Mouse (Mus musculus): Measurements from ENCODE around the gene Zfp513.
"Not testable (repeated sequence)": the region's sequence is repeated elsewhere in the genome, so short reads cannot be mapped to it uniquely, and the experiment has no call there.

Zfp513 gene

DNA sequence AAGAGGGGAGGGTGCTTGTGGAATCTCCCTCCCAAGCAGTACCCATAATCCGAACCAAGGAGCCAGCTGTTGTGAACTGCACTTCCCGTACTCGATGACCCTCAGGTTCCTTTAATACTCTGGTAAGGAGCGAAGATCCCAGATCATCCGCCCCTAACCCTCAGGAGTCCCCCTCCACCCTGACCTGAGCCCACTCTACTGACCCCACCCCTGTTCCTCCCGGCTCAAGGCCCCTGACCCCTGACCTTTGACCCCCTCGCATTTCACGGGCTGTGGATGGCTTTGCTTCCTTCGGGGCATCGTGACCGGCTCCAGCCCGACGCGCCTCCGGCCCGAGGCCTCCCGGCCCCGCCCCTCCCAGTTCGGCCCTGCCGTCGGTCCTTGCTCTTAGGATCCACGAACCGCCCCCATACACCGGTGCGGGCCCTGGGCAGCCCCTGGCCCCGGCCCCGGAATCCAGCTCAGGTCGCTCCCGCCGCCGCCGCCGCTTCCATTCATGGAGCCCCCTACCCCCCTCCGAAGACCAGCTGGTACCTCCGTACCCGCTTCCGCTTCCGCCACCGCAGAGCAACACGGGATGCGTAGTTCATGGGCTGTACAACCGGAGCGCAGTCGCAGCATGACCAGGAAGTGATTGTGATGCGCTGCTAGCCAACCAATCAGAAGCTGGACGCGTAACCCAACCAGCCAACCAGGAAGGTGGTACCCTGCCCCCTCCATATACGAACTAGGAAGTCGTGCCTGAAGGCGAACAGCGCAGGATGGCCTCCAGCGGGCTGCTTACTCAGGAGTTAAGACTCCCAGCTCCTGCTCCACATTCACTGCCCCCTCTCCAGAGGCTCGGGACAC is at the start of gene Zfp513:
Zfp513 (minus strand) TSS at position 562 of the 849 bp plus-strand sequence.
- peak; percentile 81 for DNase-seq (ENCODE audit: low spot score)

DNA sequence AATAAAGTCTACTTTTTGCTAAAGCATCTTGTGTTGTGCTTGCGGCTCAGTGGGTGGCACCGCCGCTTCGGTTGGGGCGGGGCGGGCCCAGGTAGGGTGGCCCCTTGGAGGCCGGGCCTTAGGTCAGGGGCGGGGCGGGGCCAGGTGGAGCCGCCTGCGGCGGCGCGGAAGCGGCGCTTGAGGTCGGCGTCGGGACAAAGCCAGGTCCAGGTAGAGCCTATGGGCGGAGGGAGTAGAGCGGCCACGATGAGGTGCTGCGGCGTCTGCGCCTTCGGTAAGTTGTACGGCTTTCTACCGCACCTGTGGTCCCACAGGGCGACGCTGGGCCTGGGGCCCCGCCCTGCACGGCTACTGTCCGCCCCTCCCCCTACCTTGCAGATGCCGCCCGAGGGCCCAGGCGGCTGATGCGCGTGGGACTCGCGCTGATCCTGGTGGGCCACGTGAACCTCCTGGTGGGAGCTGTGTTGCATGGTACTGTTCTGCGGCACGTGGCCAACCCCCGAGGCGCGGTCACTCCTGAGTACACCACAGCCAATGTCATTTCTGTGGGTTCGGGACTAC is 49.5 kb upstream of the Zfp513 start, which contains the start of gene Krtcap3:
Krtcap3 (plus strand) TSS at position 151 of the 561 bp plus-strand sequence.
- DNase-seq (ENCODE audit: low spot score), result no peak

DNA sequence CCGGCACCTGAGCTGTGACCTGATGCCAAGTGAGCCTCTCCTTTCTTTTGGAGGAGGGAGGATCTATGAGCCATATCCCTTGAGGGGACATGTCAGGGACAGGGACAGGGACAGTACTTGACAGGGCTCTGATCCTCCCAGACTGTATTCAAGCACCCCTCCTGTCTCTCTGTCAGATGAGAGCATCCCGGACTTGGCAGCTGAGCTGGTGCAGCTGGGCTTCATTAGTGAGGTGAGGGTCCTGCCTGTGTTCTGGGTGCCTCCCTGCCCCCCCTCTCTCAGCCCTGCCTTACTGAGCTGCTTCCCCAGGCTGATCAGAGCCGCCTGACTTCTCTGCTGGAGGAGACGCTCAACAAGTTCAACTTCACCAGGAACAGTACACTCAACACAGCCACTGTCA is 48.6 kb upstream of the Zfp513 start:
- DNase-seq (ENCODE audit: low spot score), result no peak

DNA sequence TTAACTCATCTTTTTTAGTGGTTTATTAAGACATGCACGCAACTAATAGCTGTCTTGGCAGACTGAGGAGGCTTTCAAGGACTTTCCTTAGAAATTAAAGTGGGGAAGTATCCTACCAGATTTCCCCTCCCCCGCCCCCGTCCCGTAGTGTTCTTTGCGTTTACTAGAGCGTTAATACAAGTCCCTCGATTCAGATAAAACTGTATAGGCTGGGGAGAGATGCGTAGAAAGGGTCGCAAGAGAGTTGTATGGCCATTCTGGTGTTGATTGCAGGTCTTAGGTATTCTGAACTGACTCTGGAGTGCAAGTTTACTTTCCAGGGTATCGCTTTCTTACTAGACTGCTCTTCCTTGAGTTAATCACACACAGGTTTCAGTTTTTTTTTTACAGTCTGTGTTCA is 40.1 kb upstream of the Zfp513 start:
- DNase-seq (ENCODE audit: low spot score), result no peak

DNA sequence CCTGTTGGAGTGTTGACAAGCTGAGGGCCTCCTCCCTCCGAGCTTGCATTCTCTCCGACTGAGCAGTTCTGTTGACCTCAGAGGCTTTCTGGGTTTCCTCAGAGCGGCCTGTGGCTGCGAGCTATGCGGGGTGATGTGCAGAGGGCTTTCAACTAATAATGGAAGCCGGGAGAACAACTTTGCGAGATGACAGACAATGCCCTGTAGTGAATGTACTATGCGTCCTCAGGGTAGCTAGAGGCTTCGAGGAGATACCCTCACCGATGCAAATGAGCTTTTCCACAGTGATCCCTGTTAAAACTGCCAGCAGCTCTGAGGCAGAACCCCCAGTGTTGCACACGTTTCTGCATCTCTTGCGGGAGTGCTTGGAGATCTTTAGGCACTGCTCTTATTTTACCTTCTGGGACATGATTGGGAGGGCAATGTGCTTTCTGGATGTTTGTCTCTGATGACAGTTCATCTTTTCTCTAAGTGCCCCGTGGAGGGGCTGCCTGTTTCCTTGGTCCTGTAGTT is 39.5 kb upstream of the Zfp513 start:
- DNase-seq (ENCODE audit: low spot score), result no peak

DNA sequence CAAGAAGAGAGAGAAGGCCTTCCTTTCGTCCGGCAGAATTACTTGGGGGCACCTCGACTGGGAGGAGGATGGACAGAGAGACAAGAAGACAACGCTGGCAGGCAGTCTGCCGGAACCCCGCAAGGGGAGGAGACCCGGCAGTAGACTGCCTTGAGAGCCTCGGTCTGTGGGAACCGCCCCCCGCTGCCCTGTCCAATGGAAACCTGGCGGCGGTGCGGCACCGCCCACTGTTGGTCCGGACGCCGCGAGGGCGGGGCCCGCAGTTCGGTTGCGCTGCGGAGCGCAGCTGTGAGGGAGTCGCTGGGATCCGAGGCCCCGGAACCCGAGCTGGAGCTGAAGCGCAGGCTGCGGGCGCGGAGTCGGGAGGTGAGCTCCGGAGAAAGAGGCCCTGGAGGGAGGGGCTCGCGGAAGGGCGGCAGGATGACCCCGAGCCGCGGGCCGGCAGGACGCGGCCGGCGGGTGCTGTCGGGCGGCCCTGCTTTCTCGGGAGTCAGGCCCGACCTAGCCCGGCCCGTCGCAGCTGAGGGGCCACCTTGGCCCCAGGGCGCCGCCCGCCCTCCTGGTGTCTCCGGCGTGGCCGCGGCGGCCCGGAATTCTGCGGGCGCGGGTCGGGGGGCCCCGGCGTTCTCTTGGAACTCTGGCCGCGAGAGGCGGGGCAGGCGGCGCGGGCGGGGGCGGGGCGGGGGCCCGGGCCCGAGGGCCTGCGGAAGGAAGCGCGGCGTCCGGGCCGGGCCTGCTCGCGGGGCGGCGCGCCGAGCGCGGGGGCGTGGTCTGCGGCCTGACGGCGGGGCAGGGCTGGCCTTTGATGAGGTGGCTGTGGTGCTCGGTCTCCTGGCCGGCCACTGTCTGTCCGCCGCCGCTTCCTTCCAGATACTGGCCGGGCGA is 38.8 kb upstream of the Zfp513 start, which contains the start of the genes Nrbp1 and Gm9970:
Nrbp1 (plus strand) TSS at position 228 of the 885 bp plus-strand sequence.
Gm9970 (minus strand) TSS at position 596 of the 885 bp plus-strand sequence.
- DNase-seq (ENCODE audit: low spot score), result peak; percentile 76

DNA sequence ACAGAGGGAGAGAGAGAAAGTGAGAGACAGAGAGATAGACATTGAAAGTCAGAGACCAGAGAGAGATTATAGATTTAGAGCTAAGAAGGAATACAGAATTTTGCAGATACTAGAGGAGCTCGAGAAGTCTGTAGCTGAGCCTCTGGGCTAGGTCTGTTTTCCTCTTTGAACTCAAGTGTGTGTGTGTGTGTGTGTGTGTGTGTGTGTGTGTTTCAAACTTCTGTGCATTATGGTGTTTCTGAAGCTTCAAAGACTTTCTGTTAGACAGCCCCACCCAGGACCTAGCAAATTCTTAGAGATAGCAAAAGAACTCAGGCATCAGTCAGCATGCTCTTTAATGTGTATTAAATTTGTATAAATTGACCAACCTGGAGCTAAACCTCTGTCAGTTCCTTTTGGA is 24.5 kb upstream of the Zfp513 start:
- no peak for DNase-seq (ENCODE audit: low spot score)

DNA sequence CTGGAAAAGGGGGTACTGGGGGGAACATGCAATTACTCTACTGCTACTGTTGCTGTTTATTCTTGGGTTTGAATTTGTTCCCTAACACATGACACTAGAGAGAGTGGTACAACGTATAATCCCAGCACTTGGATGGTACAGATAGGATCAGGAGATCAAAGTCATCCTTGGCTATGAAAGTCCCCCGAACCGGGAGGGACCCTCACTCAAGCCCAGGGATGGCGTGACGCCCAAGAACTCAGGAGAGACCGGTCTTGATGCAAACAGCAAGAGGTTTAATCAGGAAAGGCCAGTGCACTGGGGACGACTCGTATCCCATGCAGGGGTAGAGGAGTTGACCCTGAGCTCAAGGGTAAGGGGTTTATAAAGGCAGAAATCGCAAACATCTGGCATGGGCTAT is 20.6 kb upstream of the Zfp513 start:
- DNase-seq (ENCODE audit: low spot score), result no peak

DNA sequence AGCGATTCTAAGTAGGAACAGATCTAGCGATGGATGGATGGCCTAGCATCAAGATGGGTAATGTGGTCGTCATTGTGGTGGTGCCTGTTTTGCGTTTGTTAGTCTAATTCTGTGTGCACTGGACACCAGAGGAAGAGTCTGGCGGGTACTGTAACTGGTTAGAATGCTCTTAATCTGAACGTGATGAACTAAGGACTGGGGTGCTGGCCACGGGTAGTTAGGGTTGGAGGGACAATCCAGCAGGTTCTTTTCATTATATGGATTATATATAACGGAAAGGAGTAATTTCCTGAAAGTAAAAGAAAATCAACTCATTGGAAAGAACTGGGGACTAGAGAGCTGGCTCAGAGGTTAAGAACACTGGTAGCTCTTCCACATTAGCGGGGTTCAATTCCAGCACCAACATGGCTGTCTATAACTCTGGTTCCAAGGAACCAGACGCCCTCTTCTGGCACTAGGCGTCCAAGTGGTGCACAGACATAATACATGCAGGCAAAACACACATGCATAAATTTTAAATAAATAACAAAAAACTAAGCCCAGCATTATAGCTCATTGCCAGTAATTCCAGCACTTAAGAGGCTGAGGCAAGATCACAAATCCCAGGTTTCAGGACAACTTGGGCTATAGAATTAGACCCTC is 19.3 kb upstream of the Zfp513 start:
- no peak for DNase-seq (ENCODE audit: low spot score)

DNA sequence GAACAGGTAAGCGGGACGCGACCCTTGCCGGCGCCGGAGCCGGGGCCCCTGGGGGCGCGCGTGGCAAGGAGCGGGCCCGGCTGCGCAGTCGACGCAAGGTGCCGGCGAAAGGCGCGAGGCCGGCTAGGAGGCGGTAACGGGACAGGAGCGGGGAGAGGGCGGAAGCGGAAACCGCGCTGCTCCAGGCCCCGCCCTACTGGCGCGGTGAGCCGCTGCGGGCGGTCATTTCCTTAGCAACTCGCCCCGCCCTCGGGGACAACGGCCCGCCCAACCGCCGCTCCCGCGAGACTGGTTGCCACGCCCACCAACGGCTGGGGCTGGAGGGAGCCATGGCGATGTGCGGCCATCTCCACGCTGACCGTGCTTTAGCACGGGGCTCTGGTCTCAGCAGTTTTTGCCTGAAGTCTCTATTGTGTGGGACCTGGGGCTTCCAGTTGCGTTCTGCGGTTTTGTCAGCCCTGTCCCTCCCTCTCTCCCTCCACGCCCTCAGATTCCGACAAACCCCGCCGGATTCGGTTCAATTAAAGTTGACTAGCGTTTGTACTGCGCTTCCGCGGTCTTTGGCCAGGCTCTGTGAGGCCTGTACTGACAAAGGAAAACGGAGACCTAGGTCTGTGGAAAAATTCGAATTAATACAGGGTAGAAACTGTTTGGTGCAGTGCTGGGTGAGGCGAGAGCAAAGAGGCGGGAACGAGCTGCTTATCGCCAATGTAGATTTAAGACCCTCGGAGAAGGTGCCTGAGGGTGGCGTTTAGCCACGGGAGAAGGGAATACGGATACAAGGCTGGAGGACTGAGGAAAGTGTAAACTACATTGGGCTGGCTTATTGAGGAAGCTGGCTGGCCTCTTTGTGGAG is 18.6 kb upstream of the Zfp513 start, which contains the start of gene Ppm1g:
Ppm1g (minus strand) TSS at position 240 of the 856 bp plus-strand sequence.
- peak; percentile 94 for DNase-seq (ENCODE audit: low spot score)

DNA sequence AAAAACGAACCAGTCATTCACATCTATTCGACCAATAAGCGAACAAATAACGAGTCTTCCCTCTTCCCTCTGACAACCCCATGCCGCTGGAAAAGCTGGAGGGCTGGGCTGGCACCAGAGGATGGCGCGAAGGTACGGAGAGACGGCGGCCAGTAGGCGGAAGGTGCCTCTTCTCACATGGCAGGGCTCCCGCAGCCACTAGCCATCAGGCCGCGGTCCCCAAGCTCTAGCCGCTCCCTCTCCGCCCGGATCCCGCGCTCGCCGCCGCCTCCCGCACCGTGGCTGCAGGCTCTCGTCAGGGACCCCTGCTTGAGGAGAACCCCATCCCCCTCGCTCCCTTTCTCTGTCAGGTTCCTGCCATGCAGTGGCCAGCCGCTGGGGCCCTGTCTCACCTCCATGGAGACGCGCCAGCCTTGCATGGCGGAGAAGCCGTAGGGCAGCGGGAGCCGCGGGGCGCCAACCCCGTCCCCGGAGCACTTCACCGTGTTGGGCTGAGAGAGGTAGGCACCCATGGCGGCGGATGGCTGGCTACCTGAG is 17.9 kb upstream of the Zfp513 start:
- DNase-seq (ENCODE audit: low spot score), result no peak

DNA sequence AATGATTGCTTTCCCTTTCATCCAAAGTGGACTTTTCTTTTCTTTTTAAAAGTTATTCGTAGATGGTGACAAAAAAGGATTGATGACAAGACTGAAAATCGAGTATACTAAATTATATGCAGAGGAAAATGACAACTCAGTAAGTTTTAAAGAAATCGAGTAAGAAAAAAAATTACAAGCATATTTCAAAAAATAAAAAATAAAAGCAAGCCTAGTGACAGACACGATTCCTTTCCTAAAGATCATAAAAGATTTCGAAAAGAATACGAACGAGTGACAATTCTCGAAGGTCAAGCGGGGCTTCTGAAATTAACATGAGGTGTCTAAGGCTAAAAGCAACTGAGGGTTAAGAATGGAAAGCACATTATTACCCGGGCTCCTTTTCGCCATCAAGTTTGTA is 17.4 kb upstream of the Zfp513 start:
- DNase-seq (ENCODE audit: low spot score), result no peak

DNA sequence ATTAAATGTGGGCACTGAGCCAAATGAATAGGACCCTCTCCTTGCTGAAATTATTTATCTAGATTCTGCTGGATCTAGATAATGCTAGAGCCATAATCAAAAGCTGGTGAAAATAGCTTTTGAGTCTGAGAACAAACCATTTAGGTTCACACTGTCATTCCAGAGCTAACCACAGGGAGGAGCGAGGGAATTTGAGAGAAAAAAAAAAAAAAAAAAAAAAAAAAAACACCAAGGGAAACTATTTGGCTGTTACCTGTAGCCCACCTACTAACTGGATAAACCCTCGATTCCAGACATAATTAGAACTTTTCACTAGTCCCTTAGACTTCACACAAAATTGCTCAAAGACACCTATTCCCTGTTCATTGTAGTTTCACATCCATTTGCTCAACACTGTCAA is 17.0 kb upstream of the Zfp513 start:
- DNase-seq (ENCODE audit: low spot score), result no peak

DNA sequence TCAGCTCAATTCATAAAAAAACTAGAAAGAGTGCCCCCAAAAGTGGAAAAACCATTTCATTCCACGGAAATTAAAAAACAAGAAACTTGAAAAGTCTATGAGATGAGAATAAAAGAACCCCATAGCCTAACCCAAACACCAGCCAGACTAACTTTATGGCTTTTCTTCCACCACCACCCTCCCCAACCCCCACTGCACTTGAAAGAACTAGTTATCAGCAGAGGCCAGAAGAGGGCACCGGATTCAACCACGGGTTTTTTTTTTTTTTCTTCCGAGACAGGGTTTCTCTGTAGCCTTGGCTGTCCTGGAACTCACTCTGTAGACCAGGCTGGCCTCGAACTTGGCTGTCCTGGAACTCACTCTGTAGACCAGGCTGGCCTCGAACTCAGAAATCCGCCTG is 16.2 kb upstream of the Zfp513 start:
- DNase-seq (ENCODE audit: low spot score), result no peak

DNA sequence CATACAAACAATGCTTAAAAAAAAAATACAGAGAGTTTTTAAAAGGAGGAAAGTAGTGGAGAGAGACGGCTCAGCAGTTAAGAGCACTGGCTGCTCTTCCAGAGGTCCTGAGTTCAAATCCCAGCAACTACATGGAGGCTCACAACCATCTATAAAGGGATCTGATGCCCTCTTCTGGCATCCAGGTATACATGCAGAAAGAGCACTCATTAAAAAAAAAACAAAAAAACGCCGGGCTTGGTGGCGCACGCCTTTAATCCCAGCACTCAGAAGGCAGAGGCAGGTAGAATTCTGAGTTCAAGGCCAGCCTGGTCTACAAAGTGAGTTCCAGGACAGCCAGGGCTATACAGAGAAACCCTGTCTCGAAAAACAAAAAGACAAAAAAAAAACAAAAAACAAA is 14.5 kb upstream of the Zfp513 start:
- DNase-seq (ENCODE audit: low spot score), result not testable (repeated sequence)

DNA sequence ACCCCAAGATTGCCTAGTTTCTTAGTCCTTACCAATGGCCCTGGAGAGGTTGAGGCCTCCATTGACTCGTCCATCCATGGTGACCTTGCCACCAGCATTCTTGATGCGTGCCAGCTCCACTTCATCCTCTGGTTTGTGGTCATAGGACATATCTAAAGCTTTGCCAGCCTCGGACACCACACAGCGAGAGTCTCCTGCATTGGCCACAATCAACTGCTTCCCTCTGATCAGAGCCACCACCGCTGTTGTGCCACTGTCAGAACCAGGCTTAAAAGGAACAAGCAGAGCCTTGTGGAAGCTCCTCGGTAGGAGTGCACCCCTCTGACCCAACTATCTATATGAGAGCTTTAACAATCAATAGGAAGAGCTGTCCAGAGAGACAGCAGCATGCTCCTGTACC is 2.3 kb upstream of the Zfp513 start:
- DNase-seq (ENCODE audit: low spot score), result no peak

DNA sequence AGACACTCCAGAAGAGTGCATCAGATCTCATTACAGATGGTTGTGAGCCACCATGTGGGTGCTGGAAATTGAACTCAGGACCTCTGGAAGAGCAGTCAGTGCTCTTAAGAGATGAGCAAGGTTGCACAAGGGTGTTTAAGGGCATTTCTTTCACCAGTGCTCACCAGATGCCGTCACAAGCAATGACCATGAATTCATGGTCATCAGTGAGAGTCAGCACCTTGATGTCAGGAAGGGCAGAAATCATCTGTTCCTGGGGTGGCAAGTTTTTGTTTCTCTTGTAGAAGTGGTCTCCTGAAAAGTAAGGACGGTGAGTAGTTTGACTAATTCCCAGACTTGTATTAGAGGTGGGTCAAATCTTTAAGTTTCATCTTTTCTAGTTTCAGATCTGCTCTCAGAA is 1.8 kb upstream of the Zfp513 start:
- no peak for DNase-seq (ENCODE audit: low spot score)

DNA sequence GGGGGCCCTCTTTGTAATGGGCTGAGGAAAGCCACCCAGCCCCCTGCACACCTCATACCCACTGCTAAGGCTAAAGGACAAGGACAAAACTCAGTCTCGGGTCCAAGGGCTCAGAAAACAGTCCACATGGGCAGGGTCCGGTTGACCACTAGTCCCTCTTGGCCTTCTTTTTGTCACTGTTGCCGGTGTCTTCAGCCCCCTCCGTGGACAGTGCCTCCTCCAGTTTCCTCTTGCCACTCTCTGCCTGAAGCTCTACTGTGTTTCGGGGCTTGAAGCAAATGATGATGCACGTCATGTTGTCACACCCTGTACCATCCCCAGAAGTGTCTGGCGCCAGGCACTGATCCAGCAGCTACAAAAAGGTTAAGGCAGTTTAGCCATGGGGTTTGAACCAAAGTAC is 830 bp upstream of the Zfp513 start:
- no peak for DNase-seq (ENCODE audit: low spot score)

DNA sequence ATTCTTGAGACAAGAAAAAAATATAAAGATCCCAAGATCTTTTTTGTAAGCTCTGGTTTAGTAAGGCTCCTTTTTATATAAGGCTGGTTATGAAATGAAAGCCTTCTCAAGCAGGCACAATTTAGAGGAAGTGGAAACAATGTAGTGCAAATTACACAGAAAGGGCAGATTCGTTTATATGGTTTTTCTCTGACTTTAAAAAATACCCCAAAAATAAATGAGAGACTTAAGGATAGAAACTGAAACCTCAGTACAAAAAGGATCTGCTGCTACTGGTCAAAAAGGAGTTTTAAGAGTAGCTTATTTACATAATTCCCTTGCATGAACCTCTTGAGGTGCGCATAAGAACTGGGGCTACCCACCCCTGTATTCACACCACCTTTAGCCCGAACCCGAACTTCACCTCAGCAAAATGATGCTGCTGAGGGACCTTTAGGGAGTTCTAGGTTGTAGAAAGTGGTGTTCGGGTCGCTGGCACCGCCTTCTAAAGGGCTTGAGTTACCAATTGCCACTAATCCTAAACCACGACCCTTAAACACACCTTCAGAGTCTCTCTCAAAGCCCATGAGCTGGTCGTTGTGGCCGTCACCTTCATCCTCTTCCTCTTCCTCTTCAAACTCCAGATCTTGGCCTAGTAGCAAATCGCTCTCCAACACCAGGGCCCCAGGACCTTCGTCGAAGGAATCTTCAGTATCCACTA is 911 bp downstream of the Zfp513 start:
- no peak for DNase-seq (ENCODE audit: low spot score)

DNA sequence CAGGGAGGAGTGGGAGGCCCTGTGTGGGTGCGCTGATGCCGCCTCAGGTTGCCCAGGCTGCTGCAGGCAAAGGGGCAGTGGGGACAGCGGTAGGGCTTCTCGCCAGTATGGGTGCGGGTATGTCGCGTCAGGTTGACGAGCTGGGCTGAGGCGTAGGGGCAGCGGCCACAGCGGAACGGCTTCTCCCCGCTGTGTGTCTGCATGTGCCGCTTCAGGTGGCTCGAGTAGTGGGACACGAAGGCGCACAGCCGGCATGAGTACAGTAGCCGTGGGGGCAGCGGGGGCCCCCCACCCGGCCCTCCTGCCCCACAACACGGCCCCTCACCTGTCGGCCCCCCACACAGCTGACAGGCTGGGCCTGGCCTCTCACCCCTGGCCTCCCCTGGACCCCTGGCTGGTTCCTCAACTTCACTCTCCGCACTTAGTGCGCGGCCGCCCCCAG is 1.8 kb downstream of the Zfp513 start:
- DNase-seq (ENCODE audit: low spot score), result no peak

Data from urinary bladder, postnatal 10 days (tissue).